Comparison of ENCODE assay signal across 8 mouse cellular contexts in genomic region chr13:23432562-23433201, GRCm38 (mm10). TPM values are rescaled to one million over a fixed set of nuclear protein-coding genes. Genes with fewer than 3 reads are reported as not detected.
DNase-seq lines count a peak whose midpoint lies in the region; ATAC-seq and TF ChIP-seq lines count a peak whose summit lies in the region.

No protein-coding gene starts in this region.

- H3K4me1 ChIP-seq in G1E (ENCODE audit: insufficient read depth, low read depth, low read length): peaks cover 38% of the 10 kb centered on the region
- H3K4me1 ChIP-seq in forebrain, embryonic 16.5 days (replicated peaks; ENCODE audit: control insufficient read depth, insufficient read depth, low read length): peaks cover 16% of the 10 kb centered on the region
- H3K4me1 ChIP-seq in lung, embryonic 14.5 days (ENCODE audit: insufficient read depth): 0 out of 2 replicates have a peak, but pooled peaks cover 3% of the 10 kb centered on the region

- peak overlapping the region; percentile 78 for H3K4me2 ChIP-seq in forebrain, embryonic 16.5 days (ENCODE audit: low read length)
- H3K4me2 ChIP-seq in lung, embryonic 14.5 days: peak overlapping the region; percentile 80

- peak; percentile 65 for DNase-seq in G1E (ENCODE audit: low spot score)
- peak; percentile 86 to 91 for DNase-seq in cerebellum, adult 18-20 months
- DNase-seq in heart, postnatal 36 days: peak; percentile 94 to 96
- peak; percentile 94 to 98 for DNase-seq in layer of hippocampus, adult 2 months (ENCODE audit: low spot score in 2 of 2)
- DNase-seq in lung, embryonic 14.5 days: peak; percentile 99
- peak; percentile 92 for DNase-seq in testis, postnatal 14 days (ENCODE audit: low spot score)

- peak overlapping the region; percentile 49 for H3K9ac ChIP-seq in forebrain, embryonic 16.5 days (replicated peaks; ENCODE audit: low read depth, low read length)
- H3K9ac ChIP-seq in lung, embryonic 14.5 days: peak overlapping the region; percentile 55

- WGBS in forebrain, embryonic 16.5 days: 0% methylated on average over 28 of the region's 28 CpGs
- under 1% methylated on average over 28 of the region's 28 CpGs for WGBS in lung, embryonic 14.5 days

- H3K27me3 ChIP-seq in G1E (ENCODE audit: insufficient read depth, low read length): no peaks in the 10 kb centered on the region
- no peaks in the 10 kb centered on the region for H3K27me3 ChIP-seq in forebrain, embryonic 16.5 days (replicated peaks; ENCODE audit: control insufficient read depth, insufficient read depth, low read length)
- no peaks in the 10 kb centered on the region for H3K27me3 ChIP-seq in lung, embryonic 14.5 days (ENCODE audit: insufficient read depth, low read length)

- peak overlapping the region; percentile 72 for H3K4me3 ChIP-seq in G1E (ENCODE audit: low read depth, low read length)
- peak overlapping the region; percentile 60 for H3K4me3 ChIP-seq in forebrain, embryonic 16.5 days (replicated peaks; ENCODE audit: low read length)
- H3K4me3 ChIP-seq in layer of hippocampus, adult 2 months: peak overlapping the region; percentile 77
- peak overlapping the region; percentile 56 for H3K4me3 ChIP-seq in lung, embryonic 14.5 days (ENCODE audit: low read depth, low read length)

- intact Hi-C loops in heart, postnatal 36 days (cut with DNase I): loop anchor here (1.0 to 10.0 kb wide), 8 partner anchors 8 to 1720 kb away; partner anchors contain the start of genes Hist1h1t, Hist1h4c and Zfp184

- peak; percentile 30 for TF ChIP-seq CTCF in G1E (IDR thresholded peaks at IDR 0.05; ENCODE audit: low read depth, low read length)
- peak; percentile 85 for TF ChIP-seq CTCF in layer of hippocampus, adult 2 months (conservative IDR thresholded peaks at IDR 0.05)
- peak; percentile 90 for TF ChIP-seq CTCF in lung, embryonic 14.5 days (IDR thresholded peaks at IDR 0.05; ENCODE audit: low read depth)

- peak; percentile 84 for ATAC-seq in G1E (ENCODE audit: extremely low read depth, insufficient number of reproducible peaks, low FRiP score, poor library complexity, severe bottlenecking)
- ATAC-seq in forebrain, embryonic 16.5 days: peak; percentile 74
- peak; percentile 93 for ATAC-seq in lung, embryonic 14.5 days (ENCODE audit: insufficient read depth)
- ATAC-seq in neutrophil, adult 5-6 weeks (ENCODE audit: extremely low read depth, insufficient number of reproducible peaks, low FRiP score, poor library complexity, severe bottlenecking): peak; percentile 83

- H3K27ac ChIP-seq in forebrain, embryonic 16.5 days (ENCODE audit: low read length): peak overlapping the region; percentile 66
- peak overlapping the region; percentile 83; the same call in 1 of the 2 replicates for H3K27ac ChIP-seq in layer of hippocampus, adult 2 months
- peak overlapping the region; percentile 96 for H3K27ac ChIP-seq in lung, embryonic 14.5 days (ENCODE audit: low read depth)

- H3K9me3 ChIP-seq in G1E (replicated peaks): no peaks in the 10 kb centered on the region
- H3K9me3 ChIP-seq in forebrain, embryonic 16.5 days (ENCODE audit: control insufficient read depth, low read length): no peaks in the 10 kb centered on the region
- H3K9me3 ChIP-seq in lung, embryonic 14.5 days (ENCODE audit: low read depth, low read length): no peaks in the 10 kb centered on the region

- no peaks in the 10 kb centered on the region for H3K36me3 ChIP-seq in G1E (replicated peaks)
- H3K36me3 ChIP-seq in forebrain, embryonic 16.5 days (ENCODE audit: control insufficient read depth, insufficient read depth): no peaks in the 10 kb centered on the region
- H3K36me3 ChIP-seq in lung, embryonic 14.5 days (ENCODE audit: insufficient read depth): no peaks in the 10 kb centered on the region

RNA-seq across cellular contexts. Expression of gene Abt1, which starts 9.0 kb away (rescaled TPM):
- total RNA-seq in G1E (2014; fragmentation: Nextera tagmentation) (3.7 and 4.0 TPM in 2 replicates), G1E (2017) (9.5 and 11.4 TPM in 2 replicates)
- 6.5 and 6.9 TPM in 2 replicates for polyA plus RNA-seq in G1E (2012)
- 12.7 and 13.0 TPM in 2 replicates for polyA plus RNA-seq in forebrain, embryonic 16.5 days (2015; fragmentation: Nextera tagmentation; extraction: Ambion mirVana)
- 1 to 10 TPM; 4.3 TPM for total RNA-seq in heart, postnatal 36 days (2021)
- 1 to 10 TPM; 7.8 to 9.7 TPM for total RNA-seq in layer of hippocampus, adult 2 months (2021)
- polyA plus RNA-seq in lung, embryonic 14.5 days (2014; fragmentation: Nextera tagmentation; extraction: Ambion mirVana): 12.7 and 13.5 TPM in 2 replicates
- total RNA-seq in neutrophil, adult 5-6 weeks (2017): 10.2 and 12.6 TPM in 2 replicates

RNA-seq across cellular contexts. Expression of gene Btn1a1, which starts 33.0 kb away (rescaled TPM):
- total RNA-seq in G1E (2014; fragmentation: Nextera tagmentation): 18.3 and 31.6 TPM in 2 replicates
- 0.82 and 1.5 TPM in 2 replicates for total RNA-seq in G1E (2017)
- 0.75 and 0.80 TPM in 2 replicates for polyA plus RNA-seq in G1E (2012)
- 0.06 and 0.22 TPM in 2 replicates for polyA plus RNA-seq in forebrain, embryonic 16.5 days (2015; fragmentation: Nextera tagmentation; extraction: Ambion mirVana)
- not detected for total RNA-seq in heart, postnatal 36 days (2021)
- total RNA-seq in layer of hippocampus, adult 2 months (2021): not detected
- 0.07 and 0.18 TPM in 2 replicates for polyA plus RNA-seq in lung, embryonic 14.5 days (2014; fragmentation: Nextera tagmentation; extraction: Ambion mirVana)
- not detected in 2 replicates for total RNA-seq in neutrophil, adult 5-6 weeks (2017)

RNA-seq across cellular contexts. Expression of gene Btn2a2, which starts 56.0 kb away (rescaled TPM):
- total RNA-seq in G1E (2014; fragmentation: Nextera tagmentation): not detected in 2 replicates
- total RNA-seq in G1E (2017): 0.06 and 0.22 TPM in 2 replicates
- polyA plus RNA-seq in G1E (2012): not detected in 2 replicates
- 0.18 TPM in 1 of 2 replicates, not detected in the other for polyA plus RNA-seq in forebrain, embryonic 16.5 days (2015; fragmentation: Nextera tagmentation; extraction: Ambion mirVana)
- total RNA-seq in heart, postnatal 36 days (2021): not detected
- total RNA-seq in layer of hippocampus, adult 2 months (2021): under 1 TPM; 0.49 to 0.52 TPM
- polyA plus RNA-seq in lung, embryonic 14.5 days (2014; fragmentation: Nextera tagmentation; extraction: Ambion mirVana): 0.63 and 0.73 TPM in 2 replicates
- 0.25 and 0.58 TPM in 2 replicates for total RNA-seq in neutrophil, adult 5-6 weeks (2017)

Comparison
In these comparisons a context has a peak if more than half of its experiments do, and no peak if none do; other contexts are left out.
1. Peak in every context shown above with its lines: DNase-seq, ATAC-seq, H3K4me3 ChIP-seq and H3K27ac ChIP-seq.
2. CTCF ChIP-seq: peak in every context shown above with its lines; median percentile 90 in lung, embryonic 14.5 days; 85 in layer of hippocampus, adult 2 months; 30 in G1E.